ENCODE assay signal across 25 mouse cellular contexts in the genomic region with DNA sequence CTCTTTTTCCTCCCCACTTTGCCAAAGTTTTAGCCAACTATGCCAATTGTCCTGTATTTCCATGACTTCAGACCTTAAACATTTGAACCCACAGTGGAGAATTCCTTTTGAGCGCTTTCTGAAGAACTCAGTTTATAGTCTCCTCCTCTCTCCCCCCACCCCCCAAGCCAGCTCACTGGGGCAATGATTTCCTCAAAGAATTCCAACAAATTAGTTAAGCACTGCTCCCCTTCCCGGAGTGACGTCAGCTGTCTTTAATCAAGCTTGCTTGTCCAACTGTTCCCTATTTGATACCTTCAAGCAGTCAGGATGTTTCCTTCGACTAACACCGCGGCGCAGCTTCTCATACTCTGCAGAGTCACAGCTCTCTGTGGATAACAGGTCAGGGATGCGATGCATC.
DNase-seq lines count a peak whose midpoint lies in the region; ATAC-seq and TF ChIP-seq lines count a peak whose summit lies in the region.
"Had no signal": no experiment of that assay in that cellular context is flagged by ENCODE, and none has a peak within 500 bp of the region (broad histone marks: within the 10 kb centered on the region; RNA-seq: fewer than 3 reads in every experiment).

No protein-coding gene starts in this region.

- no peak overlapping the region for H3K9ac ChIP-seq in embryonic facial prominence, embryonic 13.5 days
- H3K9ac ChIP-seq: hindbrain, embryonic 12.5 days had no signal

- DNase-seq in embryo, embryonic 10.5 days (ENCODE audit: low spot score): peak; percentile 45
- DNase-seq in embryo, embryonic 11 days: no peak
- DNase-seq in Patski (ENCODE audit: low read depth, low spot score): no peak
- DNase-seq in spleen, postnatal 4 days (ENCODE audit: low spot score in 2 of 2): no peak
- DNase-seq in adrenal gland, postnatal 36 days: no peak
- DNase-seq: adrenal gland, adult 2 months; B cell, adult 2 months; cerebellum, adult 11 months; cerebellum, adult 8-10 months; cerebellum, postnatal 14 days; gastrocnemius, adult 2 months; gastrocnemius, postnatal 25 days; heart, postnatal 10 days; heart, postnatal 4 days had no signal

- CTCF ChIA-PET in Patski (lab: Charles Lee): interaction anchor here (0.9 kb wide), 1 partner anchor 33 kb away, joined by 3 read pairs; no protein-coding TSS in a partner anchor

- H3K27ac ChIP-seq in embryonic facial prominence, embryonic 13.5 days: peak overlapping the region; percentile 57
- H3K27ac ChIP-seq: gastrocnemius, adult 2 months; hindbrain, embryonic 12.5 days had no signal

- H3K4me2 ChIP-seq in embryonic facial prominence, embryonic 13.5 days: peak overlapping the region; percentile 17; the same call in 1 of the 2 replicates
- H3K4me2 ChIP-seq: hindbrain, embryonic 12.5 days had no signal

- 30% methylated on average over 8 of the region's 8 CpGs for WGBS in embryonic facial prominence, embryonic 13.5 days

- H3K4me1 ChIP-seq in embryonic facial prominence, embryonic 13.5 days: peaks cover 13% of the 10 kb centered on the region
- H3K4me1 ChIP-seq: hindbrain, embryonic 12.5 days had no signal

- POLR2A ChIA-PET in Patski (lab: Charles Lee): interaction anchor here (0.6 kb wide), 1 partner anchor 351 kb away, joined by 3 read pairs; no protein-coding TSS in a partner anchor

- no peaks in the 10 kb centered on the region for H3K9me3 ChIP-seq in embryonic facial prominence, embryonic 13.5 days
- H3K9me3 ChIP-seq: forebrain, embryonic 10.5 days; hindbrain, embryonic 12.5 days had no signal

- peak; percentile 60 for ATAC-seq in Patski
- no peak for ATAC-seq in embryonic facial prominence, embryonic 13.5 days (ENCODE audit: insufficient number of reproducible peaks, insufficient read depth, low FRiP score, low TSS enrichment, low read depth)
- no peak for ATAC-seq in megakaryocyte, adult 5-6 weeks (ENCODE audit: poor library complexity, severe bottlenecking)
- ATAC-seq: CD4-positive, CD25-positive, alpha-beta regulatory T cell, adult 4 months; forebrain, embryonic 14.5 days; hindbrain, embryonic 16.5 days; inflammation-experienced regulatory T-cells, adult 6 months; intestine, postnatal 0 days had no signal

- no peak for TF ChIP-seq CTCF in Patski (IDR thresholded peaks at IDR 0.05)

- no peaks in the 10 kb centered on the region for H3K36me3 ChIP-seq in embryonic facial prominence, embryonic 13.5 days
- H3K36me3 ChIP-seq: forebrain, embryonic 10.5 days; G1E; hindbrain, embryonic 12.5 days had no signal

- H3K27me3 ChIP-seq in Patski: no peaks in the 10 kb centered on the region
- no peaks in the 10 kb centered on the region for H3K27me3 ChIP-seq in embryonic facial prominence, embryonic 13.5 days
- H3K27me3 ChIP-seq: hindbrain, embryonic 12.5 days had no signal

- in situ Hi-C loops in Patski (cut with MboI; ENCODE audit: low pct_unique_long_range_greater_than_20kb): no loop called here

- H3K4me3 ChIP-seq in embryonic facial prominence, embryonic 13.5 days: no peak overlapping the region
- H3K4me3 ChIP-seq: erythroblast, embryonic 14.5 days; forebrain, embryonic 10.5 days; gastrocnemius, adult 2 months; hindbrain, embryonic 12.5 days had no signal
